Mouse (Mus musculus): Measurements from ENCODE around the gene Itga8.

- TF ChIP-seq CTCF (IDR thresholded peaks at IDR 0.05) (no peak), EP300 (IDR thresholded peaks at IDR 0.05) (no peak)
These were observed 26.1 kb upstream of the Itga8 start for GRCm38 (mm10) chr2:12327691-12328354.
